Mouse (Mus musculus): Measurements from ENCODE around the gene Ppfibp2. TPM values are rescaled to one million over a fixed set of nuclear protein-coding genes. Genes with fewer than 3 reads are reported as not detected.

Gene Ppfibp2
- 3.2 and 6.2 TPM in 2 replicates for polyA plus RNA-seq (2012; rRNA removed)

GRCm38 (mm10) chr7:107594857-107595402 is at the start of gene Ppfibp2:
Gene Ppfibp2, plus strand, starts transcription at chr7:107595207.

GRCm38 (mm10) chr7:107567261-107567671 is 27.7 kb upstream of the Ppfibp2 start, which contains the start of gene Olfml1:
Gene Olfml1, plus strand, starts transcription at chr7:107567446.

GRCm38 (mm10) chr7:107625061-107625460 is 30.1 kb downstream of the Ppfibp2 start, which contains the start of gene 5330417H12Rik:
Gene 5330417H12Rik, minus strand, starts transcription at chr7:107625161.

GRCm38 (mm10) chr7:107757308-107758151 is 162.5 kb downstream of the Ppfibp2 start, which contains the start of gene Cyb5r2:
Gene Cyb5r2, minus strand, starts transcription at chr7:107758032.

Other genes with a start within 250 kb of the Ppfibp2 start
- gene Syt9, start 224.5 kb upstream of the Ppfibp2 start, polyA plus RNA-seq (2012; rRNA removed): 9.2 and 9.6 TPM in 2 replicates
- 3.3 and 7.1 TPM in 2 replicates for gene Olfml1, start 27.8 kb upstream of the Ppfibp2 start, polyA plus RNA-seq (2012; rRNA removed)
- gene 5330417H12Rik, start 30.0 kb downstream of the Ppfibp2 start, polyA plus RNA-seq (2012; rRNA removed): not detected in 2 replicates
- gene Cyb5r2, start 162.8 kb downstream of the Ppfibp2 start, polyA plus RNA-seq (2012; rRNA removed): 0.09 and 0.11 TPM in 2 replicates
- gene Ovch2, start 206.0 kb downstream of the Ppfibp2 start, polyA plus RNA-seq (2012; rRNA removed): not detected in 2 replicates
- gene Olfr467, start 217.1 kb downstream of the Ppfibp2 start, polyA plus RNA-seq (2012; rRNA removed): not detected in 2 replicates
- gene Olfr469, start 230.3 kb downstream of the Ppfibp2 start, polyA plus RNA-seq (2012; rRNA removed): not detected in 2 replicates